Mouse (Mus musculus) large intestine, adult 2 months (tissue): ENCODE results near the gene Dlgap1. TPM values are rescaled to one million over a fixed set of nuclear protein-coding genes. Genes with fewer than 3 reads are reported as not detected.

Experiments used
- DNase-seq: peaks from one replicate; pipeline ENCODE4 v3.0.0-alpha.2; 2012; ENCODE audit warnings: low read depth, low spot score
- WGBS: fragments of 180-500 bp; shearing (Covaris S2); methylation state at CpG from one replicate; pipeline ENCODE4 v1.1.7; 2018; 5-methylcytosine and 5-hydroxymethylcytosine counted together
- polyA plus RNA-seq: library from polyadenylated mRNA; depleted of rRNA; stranded (reverse); fragments of >200 nt; gene quantifications from 2 replicates; pipeline ENCODE4 v1.2.3, GENCODE M21; 2012

The Dlgap1 gene
- polyA plus RNA-seq, 1 experiment = 0.45 TPM

DNA sequence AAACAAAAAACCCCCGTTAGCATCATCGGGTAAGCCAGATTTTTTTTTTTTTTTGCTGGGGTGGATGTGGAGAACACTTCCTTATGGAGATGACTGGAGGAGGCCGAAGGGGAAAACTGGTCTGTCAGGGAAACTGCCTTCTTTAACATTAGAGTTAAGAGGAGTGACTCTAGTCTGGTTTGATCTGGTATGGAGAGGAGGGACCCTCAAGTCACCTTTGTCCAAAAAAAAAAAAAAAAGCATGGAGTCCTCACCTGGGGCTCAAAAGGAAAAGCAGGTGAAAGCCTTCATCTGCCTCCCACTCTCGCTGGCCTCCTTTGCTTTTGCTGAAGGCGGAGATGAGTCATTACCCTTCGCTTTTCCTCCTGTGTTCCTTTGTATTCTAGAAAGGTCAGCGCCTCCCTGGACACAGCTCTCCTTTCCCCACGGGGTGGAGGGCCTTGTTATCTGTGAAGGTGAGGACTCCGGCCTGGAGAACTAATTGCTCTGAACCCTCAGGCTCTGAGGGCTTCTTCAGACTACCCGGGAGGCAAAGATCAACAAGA, 896.3 kb downstream of the Dlgap1 start:
- WGBS = 28% methylated on average over 10 of the region's 10 CpGs
- no peak for DNase-seq

DNA sequence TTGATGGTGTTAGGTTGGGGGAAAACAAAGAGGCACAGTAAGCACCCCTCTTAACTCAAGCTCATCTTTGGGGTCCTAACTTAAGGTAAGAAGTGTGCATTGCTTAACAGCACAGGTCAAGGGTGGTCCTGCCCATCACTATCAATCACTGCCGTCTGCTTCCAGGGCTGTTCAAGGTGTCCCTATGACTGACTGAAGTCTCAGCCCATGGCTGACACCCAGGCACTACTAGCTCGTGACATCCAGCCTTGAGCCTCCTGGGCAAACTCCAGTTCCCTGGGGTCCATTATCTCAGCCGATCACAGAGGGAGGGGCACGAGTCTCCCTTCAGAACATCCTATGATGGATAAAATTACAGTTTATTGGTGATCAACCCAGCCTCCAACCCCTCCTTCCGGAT, 897.2 kb downstream of the Dlgap1 start:
- DNase-seq = no peak
- WGBS = 74% methylated on average over 5 of the region's 5 CpGs

DNA sequence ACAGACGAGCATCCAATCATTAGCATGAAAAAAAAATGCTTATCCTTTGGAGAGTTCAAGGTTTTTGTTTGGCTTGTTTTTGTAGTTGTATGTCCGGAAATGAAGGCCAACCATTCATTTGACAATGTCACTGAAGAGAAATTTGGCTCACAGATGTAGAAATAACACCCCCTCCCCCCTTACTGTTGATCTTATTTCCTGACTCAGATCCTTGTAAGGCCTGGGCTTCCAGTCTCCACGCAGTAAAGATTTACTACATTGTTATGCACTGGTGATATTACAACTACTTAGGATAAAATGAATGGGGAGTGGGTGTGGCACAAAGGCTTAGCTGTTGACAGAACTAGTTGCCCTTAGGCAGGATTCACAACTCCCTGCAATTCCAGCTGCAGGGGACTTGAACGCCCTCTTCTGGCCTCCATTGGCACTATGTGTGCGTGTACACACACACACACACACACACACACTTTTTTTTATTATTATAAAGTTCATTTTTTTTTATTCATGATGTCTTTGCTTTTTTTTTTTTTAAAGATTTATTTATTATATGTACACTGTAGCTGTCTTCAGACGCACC, 897.8 kb downstream of the Dlgap1 start:
- 70% methylated on average over 6 of the region's 6 CpGs for WGBS

GRCm38 (mm10) chr17:70868577-70869229, 899.8 kb downstream of the Dlgap1 start:
- WGBS = 67% methylated on average over 5 of the region's 5 CpGs
- no peak for DNase-seq

More for the DNA sequence above, 897.8 kb downstream of the Dlgap1 start:
- no peak for DNase-seq

- no peak for DNase-seq
- 96% methylated on average over 4 of the region's 4 CpGs for WGBS
Measured at GRCm38 (mm10) chr17:70870581-70870980, 901.7 kb downstream of the Dlgap1 start.
